Mouse (Mus musculus) skeletal muscle tissue, adult 2 months (tissue): ENCODE measurements around the gene H2afj.
"Not testable (repeated sequence)": the region's sequence is repeated elsewhere in the genome, so short reads cannot be mapped to it uniquely, and the experiment has no call there.

ENCODE experiments used
- DNase-seq: peaks from one replicate; pipeline ENCODE4 v3.0.0-alpha.2; 2012; ENCODE audit warnings: low read depth, low spot score

Gene H2afj

GRCm38 (mm10) chr6:136808014-136808417 is at the start of gene H2afj:
Gene H2afj, plus strand, starts transcription at chr6:136808244.
- peak; percentile 96 for DNase-seq

DNA sequence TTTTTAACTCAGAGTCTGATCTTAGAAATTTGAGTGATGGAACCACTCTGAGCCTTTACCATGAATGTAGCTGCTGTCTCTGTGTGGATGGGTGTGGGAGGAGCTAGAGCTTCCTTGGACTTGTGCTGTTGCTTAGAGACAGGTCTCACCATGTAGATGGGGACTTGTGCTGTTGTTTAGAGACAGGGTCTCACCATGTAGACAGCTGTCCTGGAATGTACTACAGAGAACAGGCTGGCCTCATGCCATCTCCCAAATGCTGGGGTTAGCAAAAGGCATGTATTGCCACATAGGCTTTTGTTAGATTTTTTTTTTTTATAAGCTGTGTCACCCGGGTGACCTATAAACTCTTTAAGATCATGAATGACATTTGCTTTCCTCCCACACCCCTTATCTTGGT is 44.1 kb upstream of the H2afj start:
- DNase-seq, result no peak

GRCm38 (mm10) chr6:136769143-136769542 is 38.9 kb upstream of the H2afj start:
- DNase-seq, result no peak

DNA sequence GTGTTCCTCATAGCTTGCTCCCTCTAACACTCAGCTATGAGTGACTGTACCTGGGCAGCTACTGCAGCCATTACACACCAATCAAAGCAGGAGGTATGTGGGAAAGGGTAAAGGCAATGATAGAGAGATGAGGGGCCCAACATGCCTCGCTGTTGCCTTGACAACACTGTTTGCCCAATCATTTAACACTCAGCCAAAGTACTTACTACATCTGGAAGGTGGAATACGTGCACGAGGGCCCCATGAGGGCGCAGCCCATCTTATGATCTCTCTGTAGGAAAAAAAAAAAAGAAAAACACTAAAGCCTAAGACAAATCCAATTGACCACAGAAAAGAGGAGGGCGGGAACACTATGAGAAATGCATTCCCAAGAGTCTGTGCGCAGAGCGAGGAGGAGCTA is 38.2 kb upstream of the H2afj start:
- DNase-seq, result no peak

DNA sequence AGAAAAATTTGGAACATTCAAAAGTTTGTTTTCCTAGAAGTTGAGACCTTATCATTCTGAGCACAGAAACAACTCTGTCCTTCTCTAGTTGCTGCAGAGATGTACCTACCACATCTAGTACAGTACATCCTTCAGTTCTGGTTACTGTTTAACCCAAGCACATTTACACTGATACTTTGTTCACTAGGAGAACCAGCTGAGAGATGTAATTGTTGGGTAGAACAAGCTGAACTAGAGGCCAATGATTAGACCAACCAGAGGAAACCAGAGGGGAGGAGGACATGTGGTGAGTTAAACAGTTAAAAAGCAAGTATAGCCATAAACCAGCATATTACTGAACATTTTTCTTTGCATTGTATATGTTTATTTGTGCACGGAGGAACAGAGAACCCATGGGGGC is 31.7 kb upstream of the H2afj start:
- DNase-seq, result no peak

- DNase-seq, result no peak
These were observed 26.6 kb upstream of the H2afj start, which contains the start of gene Gucy2c for GRCm38 (mm10) chr6:136781377-136781986. Gene Gucy2c, minus strand, starts transcription at chr6:136781765.

GRCm38 (mm10) chr6:136782146-136782545 is 25.9 kb upstream of the H2afj start:
- no peak for DNase-seq

DNA sequence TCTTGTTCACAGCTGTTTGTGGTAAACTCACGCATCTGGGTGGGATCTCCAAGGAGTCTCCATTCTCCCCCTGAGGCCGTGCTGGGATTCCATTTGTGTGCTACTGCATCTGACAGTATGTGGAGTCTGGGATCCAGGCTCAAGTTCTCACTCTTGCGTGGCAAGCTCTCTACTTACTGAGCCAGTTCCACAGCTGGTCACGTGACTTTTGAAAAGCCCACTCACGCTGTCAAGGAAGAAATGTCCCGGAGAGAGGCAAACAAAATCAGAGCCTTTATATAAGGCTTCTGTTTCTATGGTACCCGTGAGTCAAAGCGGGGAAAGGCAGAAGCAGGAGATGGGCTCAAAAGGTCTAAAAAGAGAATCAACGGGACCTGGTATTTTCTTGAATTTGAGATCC is 25.3 kb upstream of the H2afj start:
- no peak for DNase-seq

GRCm38 (mm10) chr6:136789391-136789971 is 18.6 kb upstream of the H2afj start:
- peak; percentile 66 for DNase-seq

GRCm38 (mm10) chr6:136792884-136793758 is 14.9 kb upstream of the H2afj start:
- no peak for DNase-seq

- no peak for DNase-seq
These were observed 14.1 kb upstream of the H2afj start for GRCm38 (mm10) chr6:136793831-136794525.

DNA sequence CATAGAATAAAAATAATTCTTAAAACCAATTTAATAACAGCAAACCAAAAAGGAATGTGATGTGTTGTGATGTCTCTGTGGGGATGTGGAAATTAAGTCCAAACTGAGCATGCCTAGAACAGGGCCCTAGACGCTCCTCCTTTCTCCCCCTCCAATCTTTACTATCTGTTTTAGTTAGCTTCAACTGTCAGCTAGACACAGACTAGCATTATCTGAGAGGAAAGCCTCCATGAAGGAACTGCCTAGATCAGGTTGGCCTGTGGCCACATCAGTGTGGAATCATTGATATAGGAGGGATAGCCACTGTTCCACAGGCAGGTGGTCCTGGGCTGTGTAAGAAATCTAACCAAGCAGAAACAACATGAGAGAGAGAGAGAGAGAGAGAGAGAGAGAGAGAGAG is 12.9 kb upstream of the H2afj start:
- DNase-seq, result no peak

GRCm38 (mm10) chr6:136795850-136796249 is 12.2 kb upstream of the H2afj start:
- no peak for DNase-seq

GRCm38 (mm10) chr6:136797874-136798693 is 10.0 kb upstream of the H2afj start:
- not testable (repeated sequence) for DNase-seq

DNA sequence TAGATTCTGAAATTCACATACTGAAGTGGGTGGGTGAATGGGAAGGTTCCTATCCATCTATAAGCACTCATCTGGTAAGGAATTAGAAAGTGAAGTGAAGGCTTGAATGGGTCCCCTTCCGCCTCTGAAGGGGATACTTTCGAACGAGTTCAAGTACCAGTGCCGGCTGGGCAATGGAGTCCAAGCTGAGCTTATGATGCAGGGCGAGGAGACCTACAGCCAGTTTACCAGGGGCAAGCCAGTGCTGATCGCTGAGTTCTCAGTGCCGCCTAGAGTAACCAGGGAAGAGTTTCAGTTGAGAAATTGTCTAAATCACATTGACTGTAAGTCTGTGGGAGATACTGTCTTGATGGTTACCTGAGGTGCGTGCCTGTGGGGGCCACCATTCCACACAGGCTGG is 7.3 kb upstream of the H2afj start:
- DNase-seq, result no peak

DNA sequence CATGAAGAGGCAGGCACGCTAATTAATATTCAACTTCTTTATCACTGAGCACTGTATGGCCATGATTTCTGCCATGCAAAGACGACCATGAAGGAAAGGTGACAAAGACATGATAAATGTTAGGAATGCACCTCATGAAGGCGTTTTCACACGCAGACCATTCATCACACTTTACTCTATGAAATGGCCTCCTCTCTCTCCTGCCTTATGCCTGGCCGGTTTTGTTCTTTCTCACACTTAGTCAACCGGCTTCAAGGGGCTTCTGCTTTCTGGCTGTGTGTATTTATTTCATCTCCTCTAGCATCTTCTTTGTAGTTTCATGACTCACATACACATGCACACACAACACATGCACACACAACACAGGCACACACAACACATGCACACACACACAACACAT is 6.8 kb upstream of the H2afj start:
- DNase-seq, result no peak

DNA sequence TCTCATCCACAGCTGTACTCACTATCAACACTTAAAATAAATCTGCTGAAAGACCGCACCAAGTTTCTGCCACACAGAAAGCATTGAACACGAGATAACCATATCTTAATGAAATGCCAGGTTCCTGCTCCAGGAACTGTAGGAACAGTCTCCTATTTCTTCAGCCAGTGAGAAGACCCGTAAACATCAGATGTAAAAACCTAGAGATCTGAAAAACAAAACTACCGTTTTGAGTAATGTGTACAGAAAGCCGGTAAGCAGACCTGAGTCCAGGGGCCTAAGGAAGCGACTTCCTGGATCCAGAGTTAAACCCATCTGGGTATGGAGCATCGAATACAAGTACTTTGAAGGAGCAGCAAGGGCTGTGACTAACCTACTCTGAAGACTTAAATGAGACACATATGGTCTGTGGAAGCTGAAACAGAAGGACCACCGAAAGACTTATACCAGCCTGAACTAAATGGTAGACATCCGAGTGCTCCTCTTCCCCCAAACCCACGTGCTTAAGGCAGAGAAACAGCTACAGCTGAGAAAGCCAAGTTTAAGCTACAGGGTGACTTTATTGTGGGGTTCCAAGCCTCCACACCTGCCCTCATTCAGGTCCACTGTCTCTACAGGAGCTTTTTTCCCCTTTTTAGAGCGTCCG is 4.8 kb upstream of the H2afj start:
- DNase-seq, result no peak

GRCm38 (mm10) chr6:136803739-136804633 is 4.1 kb upstream of the H2afj start, which contains the start of gene Hist4h4:
Gene Hist4h4, minus strand, starts transcription at chr6:136804415.
- peak; percentile 92 for DNase-seq

DNA sequence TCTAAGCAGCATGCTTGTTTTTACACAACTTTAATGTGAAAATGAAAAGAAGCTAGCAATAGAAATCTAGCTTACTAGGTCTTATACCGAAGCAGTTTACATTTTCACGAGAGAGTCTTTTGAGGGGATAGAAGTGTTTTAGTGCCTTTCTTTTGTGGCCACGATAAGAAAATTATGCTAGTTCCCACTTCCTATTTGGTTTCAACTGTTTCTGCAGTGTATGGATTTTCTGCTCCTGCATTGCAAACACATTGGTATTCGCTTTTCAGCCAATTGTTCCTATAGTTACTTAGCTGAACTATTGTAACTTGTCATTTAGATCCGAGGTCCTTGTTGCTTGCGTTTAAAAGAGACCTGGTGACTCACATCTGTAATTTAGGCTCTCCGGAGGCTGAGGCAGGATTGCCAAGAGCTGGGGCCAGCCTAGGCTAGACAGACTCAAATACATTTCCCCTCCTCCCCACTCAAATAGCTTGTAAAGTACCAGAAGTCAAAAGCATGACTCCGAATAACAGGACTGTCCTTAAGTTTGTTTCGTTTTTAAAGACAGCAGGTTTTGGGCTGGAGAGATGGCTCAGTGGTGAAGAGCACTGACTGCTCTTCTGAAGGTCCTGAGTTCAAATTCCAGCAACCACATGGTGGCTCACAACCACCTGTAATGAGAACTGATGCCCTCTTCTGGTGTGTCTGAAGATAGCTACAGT is 3.2 kb upstream of the H2afj start:
- DNase-seq, result no peak
